Mouse (Mus musculus): ENCODE measurements around the gene Crtc2. TPM values are rescaled to one million over a fixed set of nuclear protein-coding genes. Genes with fewer than 3 reads are reported as not detected.
A peak's percentile ranks its signal among the peaks of the same experiment; 100 is the strongest.
"Not testable (repeated sequence)": the region's sequence is repeated elsewhere in the genome, so short reads cannot be mapped to it uniquely, and the experiment has no call there.

The Crtc2 gene
- polyA plus RNA-seq, 1 experiment from 2014 or later = 10.7 TPM

DNA sequence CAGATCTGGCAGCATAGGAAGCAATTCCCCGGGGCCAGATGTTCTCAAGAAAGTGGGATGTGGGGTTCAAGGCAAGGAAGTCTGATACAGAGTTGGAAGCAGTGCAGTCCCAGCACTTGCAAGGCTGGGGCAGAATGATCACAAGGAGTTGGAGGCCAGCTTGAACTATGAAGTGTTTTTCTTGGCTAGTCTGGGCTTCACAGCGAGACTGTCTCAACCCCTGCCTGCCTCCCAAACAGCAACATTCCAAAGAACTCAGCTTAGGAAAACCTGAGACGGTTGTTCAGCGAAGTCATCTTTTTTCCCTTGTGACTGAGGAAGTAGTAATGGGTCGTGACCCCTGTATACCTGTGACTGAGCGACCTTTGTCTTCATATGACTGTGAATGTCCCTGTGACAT is 3.2 kb upstream of the Crtc2 start:
- DNase-seq (ENCODE audit: low spot score) = no peak
- Histone ChIP-seq H3K27me3 (replicated peaks; ENCODE audit: control insufficient read depth, insufficient read depth, low read length) (no peaks in the 10 kb centered on the region), H3K4me2 (ENCODE audit: low read length) (no peak overlapping the region), H3K9ac (ENCODE audit: low read length) (no peak overlapping the region), H3K9me3 (replicated peaks; ENCODE audit: control insufficient read depth, low read length) (no peaks in the 10 kb centered on the region), H3K4me1 (ENCODE audit: control insufficient read depth, insufficient read depth, low read length) (peaks cover 13% of the 10 kb centered on the region), H3K4me3 (ENCODE audit: low read depth, low read length) (no peak overlapping the region), H3K36me3 (ENCODE audit: control insufficient read depth, insufficient read depth, low read length) (peaks cover 8% of the 10 kb centered on the region; the same call in 1 of the 2 replicates), H3K27ac (ENCODE audit: low read depth, low read length) (no peak overlapping the region)
- ATAC-seq = no peak
- WGBS = 92% methylated on average over 6 of the region's 6 CpGs

DNA sequence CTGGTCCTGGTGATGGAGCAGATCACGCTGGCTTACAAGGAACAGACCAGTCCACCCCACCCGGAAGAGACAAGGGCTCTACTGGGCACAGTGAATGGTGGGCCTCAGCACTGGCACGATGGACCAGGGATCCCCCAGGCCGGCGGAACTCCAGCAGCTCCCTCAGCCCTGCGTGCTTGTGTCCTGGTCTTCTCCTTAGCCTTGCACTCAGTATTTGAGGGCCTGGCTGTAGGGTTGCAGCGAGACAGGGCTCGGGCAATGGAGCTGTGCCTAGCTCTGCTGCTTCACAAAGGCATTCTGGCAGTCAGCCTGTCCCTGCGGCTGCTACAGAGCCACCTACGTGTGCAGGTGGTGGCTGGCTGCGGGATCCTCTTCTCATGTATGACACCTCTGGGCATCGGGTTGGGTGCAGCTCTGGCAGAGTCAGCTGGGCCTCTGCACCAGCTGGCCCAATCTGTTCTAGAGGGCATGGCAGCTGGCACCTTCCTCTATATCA is 2.2 kb upstream of the Crtc2 start:
- not testable (repeated sequence) for H3K27ac ChIP-seq (ENCODE audit: low read depth, low read length); H3K9me3 ChIP-seq (replicated peaks; ENCODE audit: control insufficient read depth, low read length); ATAC-seq; H3K27me3 ChIP-seq (replicated peaks; ENCODE audit: control insufficient read depth, insufficient read depth, low read length); DNase-seq (ENCODE audit: low spot score); H3K4me3 ChIP-seq (ENCODE audit: low read depth, low read length); H3K4me2 ChIP-seq (ENCODE audit: low read length); H3K9ac ChIP-seq (ENCODE audit: low read length)
- Histone ChIP-seq H3K36me3 (ENCODE audit: control insufficient read depth, insufficient read depth, low read length) (peaks cover 11% of the 10 kb centered on the region), H3K4me1 (ENCODE audit: control insufficient read depth, insufficient read depth, low read length) (peaks cover 13% of the 10 kb centered on the region)
- WGBS = 95% methylated on average over 9 of the region's 12 CpGs

DNA sequence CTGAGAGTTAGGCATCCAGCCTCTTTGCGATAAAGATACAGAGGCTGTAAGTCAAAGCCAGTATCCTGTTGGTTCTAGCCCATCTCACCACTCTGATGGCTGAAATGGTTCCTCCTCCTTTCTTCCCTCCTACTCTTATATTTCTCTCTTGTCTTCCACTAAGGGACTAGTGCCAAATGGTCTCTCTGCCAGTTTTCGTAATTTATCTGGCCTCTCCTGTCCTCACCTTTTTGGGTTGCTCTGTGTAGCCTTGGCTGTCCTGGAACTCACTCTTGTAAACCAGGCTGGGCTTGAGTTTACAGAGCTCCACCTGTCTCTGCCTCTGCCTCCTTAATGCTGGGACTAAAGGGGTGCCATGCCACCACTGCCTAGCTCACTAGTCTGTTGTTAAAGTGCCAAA is 1.3 kb upstream of the Crtc2 start:
- not testable (repeated sequence) for H3K9ac ChIP-seq (ENCODE audit: low read length); H3K27me3 ChIP-seq (replicated peaks; ENCODE audit: control insufficient read depth, insufficient read depth, low read length); H3K9me3 ChIP-seq (replicated peaks; ENCODE audit: control insufficient read depth, low read length); DNase-seq (ENCODE audit: low spot score); H3K27ac ChIP-seq (ENCODE audit: low read depth, low read length); H3K4me2 ChIP-seq (ENCODE audit: low read length); H3K4me3 ChIP-seq (ENCODE audit: low read depth, low read length); ATAC-seq
- Histone ChIP-seq H3K4me1 (ENCODE audit: control insufficient read depth, insufficient read depth, low read length) (peaks cover 11% of the 10 kb centered on the region), H3K36me3 (ENCODE audit: control insufficient read depth, insufficient read depth, low read length) (peaks cover 19% of the 10 kb centered on the region)
- WGBS = 91% methylated on average over 2 of the region's 2 CpGs

DNA sequence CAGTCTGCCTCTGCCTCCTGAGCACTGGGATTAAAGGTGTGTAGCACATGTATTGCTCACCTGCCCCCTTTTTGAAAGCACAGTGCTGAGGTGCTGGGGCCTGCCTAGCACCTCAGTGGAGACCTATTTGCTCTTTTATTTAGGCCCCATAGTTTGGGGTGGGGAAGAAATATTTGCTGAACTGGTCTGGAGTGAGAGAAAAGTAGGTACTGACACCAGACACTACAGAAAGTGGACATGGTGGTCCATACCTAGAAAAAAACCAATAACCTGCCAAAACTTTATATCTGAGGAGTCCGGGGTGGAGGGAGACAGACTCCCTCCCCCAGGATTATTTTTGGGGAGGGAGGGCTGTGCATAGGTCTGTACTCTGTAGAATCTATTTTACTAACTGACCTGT is 789 bp upstream of the Crtc2 start:
- DNase-seq (ENCODE audit: low spot score); H3K27me3 ChIP-seq (replicated peaks; ENCODE audit: control insufficient read depth, insufficient read depth, low read length); H3K4me3 ChIP-seq (ENCODE audit: low read depth, low read length); H3K9ac ChIP-seq (ENCODE audit: low read length); H3K9me3 ChIP-seq (replicated peaks; ENCODE audit: control insufficient read depth, low read length); H3K27ac ChIP-seq (ENCODE audit: low read depth, low read length): not testable (repeated sequence)
- Histone ChIP-seq H3K4me2 (ENCODE audit: low read length) (peak overlapping the region; percentile 73), H3K36me3 (ENCODE audit: control insufficient read depth, insufficient read depth, low read length) (peaks cover 25% of the 10 kb centered on the region), H3K4me1 (ENCODE audit: control insufficient read depth, insufficient read depth, low read length) (peaks cover 10% of the 10 kb centered on the region)
- WGBS = 87% methylated on average over 1 of the region's 1 CpGs
- peak; percentile 1; the same call in 1 of the 2 replicates for ATAC-seq

DNA sequence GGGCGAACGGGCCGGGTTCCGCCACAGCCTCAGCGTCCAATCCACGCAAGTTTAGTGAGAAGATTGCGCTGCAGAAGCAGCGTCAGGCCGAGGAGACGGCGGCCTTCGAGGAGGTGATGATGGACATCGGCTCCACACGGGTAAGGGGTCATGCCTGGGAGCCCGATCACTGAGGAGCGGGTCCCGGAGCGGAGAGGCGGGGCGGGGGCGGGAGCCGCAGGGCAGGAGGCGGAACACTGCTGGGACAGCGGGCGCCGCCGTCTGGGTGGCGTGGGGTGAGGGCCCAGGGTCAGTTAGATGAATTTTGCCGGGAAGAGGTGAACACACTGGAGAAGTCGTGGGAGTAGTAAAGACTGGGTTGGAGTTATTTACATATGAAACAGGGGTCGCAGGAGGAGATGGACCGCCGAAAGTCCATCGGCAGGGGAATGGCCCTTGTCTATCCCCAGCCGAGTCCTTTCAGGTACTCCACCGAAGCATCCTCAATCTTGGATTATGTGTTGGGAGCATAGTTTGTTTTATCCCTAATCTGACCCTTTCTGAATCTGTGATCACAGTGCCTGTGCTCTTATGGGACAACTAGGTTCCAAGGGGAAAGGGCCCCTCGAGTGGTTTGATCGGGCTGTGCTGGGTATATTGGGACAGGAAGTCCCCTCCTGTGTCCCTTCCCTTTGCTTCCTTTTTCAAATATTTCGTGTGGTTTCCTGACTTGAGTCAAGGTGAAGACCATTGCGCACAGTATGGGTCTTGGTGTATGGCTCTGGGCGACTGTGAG is 643 bp downstream of the Crtc2 start:
- peak overlapping the region; percentile 96 for H3K9ac ChIP-seq (ENCODE audit: low read length)
- DNase-seq (ENCODE audit: low spot score) (no peak), ATAC-seq (peak; percentile 65)
- H3K27ac ChIP-seq (ENCODE audit: low read depth, low read length) = peak overlapping the region; percentile 84
- no peaks in the 10 kb centered on the region for H3K27me3 ChIP-seq (replicated peaks; ENCODE audit: control insufficient read depth, insufficient read depth, low read length)
- peaks cover 37% of the 10 kb centered on the region for H3K36me3 ChIP-seq (ENCODE audit: control insufficient read depth, insufficient read depth, low read length)
- peaks cover 6% of the 10 kb centered on the region for H3K4me1 ChIP-seq (ENCODE audit: control insufficient read depth, insufficient read depth, low read length)
- under 1% methylated on average over 41 of the region's 41 CpGs for WGBS
- no peaks in the 10 kb centered on the region for H3K9me3 ChIP-seq (replicated peaks; ENCODE audit: control insufficient read depth, low read length)
- peak overlapping the region; percentile 73 for H3K4me2 ChIP-seq (ENCODE audit: low read length)
- peak overlapping the region; percentile 96 for H3K4me3 ChIP-seq (ENCODE audit: low read depth, low read length)

DNA sequence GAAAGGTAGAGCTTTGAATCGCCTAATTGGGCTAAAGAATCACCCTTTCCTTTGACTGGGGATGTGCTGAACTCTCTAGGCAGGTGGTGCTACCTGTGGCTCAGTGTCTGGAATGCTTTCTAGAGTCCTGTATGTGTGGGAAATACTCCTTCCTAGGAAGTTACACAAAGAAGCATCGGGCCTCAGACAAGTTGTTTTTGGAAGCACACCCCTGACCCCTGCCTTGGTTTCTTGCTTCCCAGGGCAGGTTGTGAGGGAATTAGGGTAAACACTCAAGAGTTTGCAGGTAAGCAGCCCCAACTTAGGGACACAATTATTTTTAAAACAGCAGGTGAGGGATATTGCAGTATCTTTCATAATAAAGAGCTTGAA is 1.2 kb downstream of the Crtc2 start:
- ATAC-seq = no peak
- peak overlapping the region; percentile 73 for H3K4me2 ChIP-seq (ENCODE audit: low read length)
- H3K4me1 ChIP-seq (ENCODE audit: control insufficient read depth, insufficient read depth, low read length) = peaks cover 6% of the 10 kb centered on the region
- no peaks in the 10 kb centered on the region for H3K27me3 ChIP-seq (replicated peaks; ENCODE audit: control insufficient read depth, insufficient read depth, low read length)
- peaks cover 42% of the 10 kb centered on the region for H3K36me3 ChIP-seq (ENCODE audit: control insufficient read depth, insufficient read depth, low read length)
- H3K9ac ChIP-seq (ENCODE audit: low read length) = peak overlapping the region; percentile 96
- no peak for DNase-seq (ENCODE audit: low spot score)
- 17% methylated on average over 2 of the region's 2 CpGs for WGBS
- no peaks in the 10 kb centered on the region for H3K9me3 ChIP-seq (replicated peaks; ENCODE audit: control insufficient read depth, low read length)
- H3K4me3 ChIP-seq (ENCODE audit: low read depth, low read length) = peak overlapping the region; percentile 96
- H3K27ac ChIP-seq (ENCODE audit: low read depth, low read length) = no peak overlapping the region

DNA sequence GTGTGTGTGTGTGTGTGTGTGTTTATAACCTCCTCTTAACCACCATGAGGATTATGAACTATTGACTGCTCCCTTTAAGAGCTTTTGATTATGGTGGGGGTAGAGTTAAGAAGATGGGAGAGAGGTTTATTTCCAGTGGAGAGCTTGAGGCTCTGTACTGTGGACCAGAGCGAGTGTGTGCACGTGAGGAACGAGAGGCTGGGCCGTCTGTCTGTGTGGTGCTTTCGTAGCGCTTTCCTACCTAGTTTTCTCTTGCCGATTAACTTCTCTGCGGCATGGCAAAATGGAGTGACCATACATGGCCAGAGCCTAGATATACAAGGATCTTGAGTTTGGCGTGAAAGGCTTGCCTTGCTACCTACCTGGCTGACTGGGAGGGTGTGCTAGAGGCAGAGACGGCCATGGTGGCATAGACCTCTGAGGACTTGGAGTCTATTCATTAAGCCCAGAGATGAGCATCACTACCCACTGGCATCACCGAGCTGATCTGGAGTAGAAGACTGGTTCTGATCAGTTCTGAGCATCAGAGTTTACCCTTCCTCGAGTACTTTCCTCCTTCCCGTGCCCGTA is 1.9 kb downstream of the Crtc2 start:
- Histone ChIP-seq H3K27me3 (replicated peaks; ENCODE audit: control insufficient read depth, insufficient read depth, low read length) (no peaks in the 10 kb centered on the region), H3K9ac (ENCODE audit: low read length) (peak overlapping the region; percentile 21; the same call in 1 of the 2 replicates), H3K4me3 (ENCODE audit: low read depth, low read length) (no peak overlapping the region), H3K4me2 (ENCODE audit: low read length) (peak overlapping the region; percentile 73), H3K4me1 (ENCODE audit: control insufficient read depth, insufficient read depth, low read length) (peaks cover 6% of the 10 kb centered on the region), H3K36me3 (ENCODE audit: control insufficient read depth, insufficient read depth, low read length) (peaks cover 49% of the 10 kb centered on the region), H3K27ac (ENCODE audit: low read depth, low read length) (no peak overlapping the region), H3K9me3 (replicated peaks; ENCODE audit: control insufficient read depth, low read length) (no peaks in the 10 kb centered on the region)
- DNase-seq (ENCODE audit: low spot score) (no peak), ATAC-seq (no peak)
- 90% methylated on average over 14 of the region's 14 CpGs for WGBS

DNA sequence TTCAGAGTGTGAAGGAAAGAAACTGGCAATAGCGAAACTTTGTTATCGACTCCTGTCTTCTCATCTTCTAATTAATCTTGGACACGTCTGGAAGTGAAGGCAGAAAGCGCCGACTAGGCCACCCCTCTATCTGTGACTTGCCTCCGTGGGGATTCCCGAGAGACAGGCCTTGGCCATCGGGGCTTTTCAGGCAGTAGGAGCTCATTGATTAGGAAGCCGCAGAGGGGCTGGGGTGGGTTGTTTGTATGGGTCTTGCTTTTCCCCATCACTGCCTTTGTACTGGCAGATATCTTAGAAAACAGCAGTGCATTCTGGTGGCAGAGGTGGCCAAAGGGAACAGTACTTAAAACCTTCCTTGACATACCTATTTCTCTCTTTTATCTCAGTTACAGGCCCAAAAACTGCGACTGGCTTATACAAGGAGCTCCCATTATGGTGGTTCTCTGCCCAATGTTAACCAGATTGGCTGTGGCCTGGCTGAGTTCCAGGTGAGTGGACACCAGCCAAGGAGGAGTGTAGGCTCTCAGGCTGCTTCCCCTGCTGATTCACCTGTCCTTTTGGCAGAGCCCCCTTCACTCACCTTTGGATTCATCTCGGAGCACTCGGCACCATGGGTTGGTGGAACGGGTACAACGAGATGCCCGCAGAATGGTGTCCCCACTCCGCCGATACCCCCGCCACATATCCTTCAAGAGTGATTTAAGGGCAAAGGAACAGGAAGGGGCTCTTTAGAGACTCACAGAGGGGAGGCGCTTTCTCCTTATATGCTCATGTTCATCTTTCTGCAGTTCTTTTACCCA is 3.0 kb downstream of the Crtc2 start:
- DNase-seq (ENCODE audit: low spot score) (no peak), ATAC-seq (no peak)
- Histone ChIP-seq H3K4me3 (ENCODE audit: low read depth, low read length) (no peak overlapping the region), H3K9ac (ENCODE audit: low read length) (no peak overlapping the region), H3K27ac (ENCODE audit: low read depth, low read length) (no peak overlapping the region), H3K27me3 (replicated peaks; ENCODE audit: control insufficient read depth, insufficient read depth, low read length) (no peaks in the 10 kb centered on the region), H3K9me3 (replicated peaks; ENCODE audit: control insufficient read depth, low read length) (no peaks in the 10 kb centered on the region), H3K36me3 (ENCODE audit: control insufficient read depth, insufficient read depth, low read length) (peaks cover 52% of the 10 kb centered on the region), H3K4me2 (ENCODE audit: low read length) (no peak overlapping the region), H3K4me1 (ENCODE audit: control insufficient read depth, insufficient read depth, low read length) (peaks cover 6% of the 10 kb centered on the region)
- WGBS = 94% methylated on average over 19 of the region's 19 CpGs
